Mouse (Mus musculus): ENCODE measurements around the gene Abca8b. TPM values are rescaled to one million over a fixed set of nuclear protein-coding genes. Genes with fewer than 3 reads are reported as not detected.

The Abca8b gene
- polyA plus RNA-seq, 1 experiment from 2014 or later: 1.7 TPM

DNA sequence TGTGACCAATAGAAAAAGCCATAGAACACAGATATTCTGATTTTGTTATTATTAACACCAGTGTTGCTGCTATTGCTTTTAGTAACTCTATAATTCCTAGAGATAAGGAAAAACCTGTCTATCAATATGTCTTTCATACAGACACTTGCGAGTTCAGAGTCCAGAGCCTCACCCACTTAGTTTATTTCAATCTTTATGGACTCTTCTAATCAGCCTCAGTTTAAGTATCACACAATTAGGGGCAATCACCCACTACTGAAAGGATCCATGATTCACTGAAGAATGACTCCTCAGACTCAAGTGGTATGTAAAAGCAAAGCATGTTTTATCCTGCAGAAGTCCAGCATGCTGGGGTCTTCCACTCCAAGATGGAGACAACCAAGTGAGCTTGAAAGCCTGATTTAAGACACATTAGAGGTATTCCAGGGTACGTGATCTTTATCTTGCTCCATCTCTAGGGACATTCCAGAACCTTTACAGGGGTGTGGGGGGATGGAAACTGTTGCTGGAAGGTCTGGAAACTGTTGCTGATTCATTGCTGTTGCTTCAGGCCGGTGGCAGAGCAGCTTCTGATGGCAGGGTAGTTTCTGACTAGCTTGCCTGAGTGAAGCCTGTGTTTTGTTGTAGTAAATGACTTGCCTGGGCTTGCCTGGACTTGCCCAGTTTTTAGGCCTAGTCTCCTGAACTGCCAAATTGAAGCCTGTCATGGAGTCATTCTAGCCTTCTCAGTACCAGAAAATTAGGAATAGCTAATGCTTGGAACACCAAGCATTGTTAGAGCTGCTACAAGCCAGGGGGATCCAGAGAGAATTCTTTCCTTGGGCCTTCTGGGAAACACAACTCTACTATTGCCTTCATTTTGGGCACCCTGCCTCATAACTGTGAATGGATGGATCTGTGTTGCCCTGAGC, 101.5 kb downstream of the Abca8b start:
- no peaks in the 10 kb centered on the region for H3K36me3 ChIP-seq
- H3K9ac ChIP-seq (replicated peaks): no peak overlapping the region
- H3K4me3 ChIP-seq (replicated peaks): no peak overlapping the region
- 81% methylated on average over 3 of the region's 3 CpGs for WGBS
- no peaks in the 10 kb centered on the region for H3K27me3 ChIP-seq
- peaks cover 11% of the 10 kb centered on the region for H3K4me1 ChIP-seq (replicated peaks)
- no peaks in the 10 kb centered on the region for H3K9me3 ChIP-seq
- H3K4me2 ChIP-seq: no peak overlapping the region
- H3K27ac ChIP-seq: no peak overlapping the region
- no peak for ATAC-seq (ENCODE audit: insufficient number of reproducible peaks, insufficient read depth, low FRiP score, low TSS enrichment, low read depth)

DNA sequence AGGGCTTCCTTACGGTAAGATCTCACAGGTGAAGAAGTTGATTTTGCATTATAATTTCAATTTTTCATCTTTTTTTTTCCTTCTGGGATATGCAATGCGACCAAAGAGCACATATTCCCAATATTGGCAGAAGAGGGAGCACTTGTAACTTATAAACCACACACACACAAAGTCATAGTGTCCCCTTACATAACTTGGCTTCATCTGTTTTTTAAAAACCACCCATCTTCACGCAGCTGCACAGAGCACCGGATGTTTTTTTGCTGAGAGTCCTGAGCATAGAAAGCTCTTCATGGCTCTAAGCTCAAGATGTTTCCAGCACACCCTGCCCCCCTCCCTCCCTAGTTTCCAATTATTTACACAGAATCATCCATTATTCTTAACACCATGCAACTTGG, 103.7 kb downstream of the Abca8b start:
- Histone ChIP-seq H3K36me3 (no peaks in the 10 kb centered on the region), H3K4me1 (replicated peaks) (peaks cover 11% of the 10 kb centered on the region), H3K9ac (replicated peaks) (no peak overlapping the region), H3K9me3 (no peaks in the 10 kb centered on the region), H3K27ac (no peak overlapping the region), H3K4me3 (replicated peaks) (no peak overlapping the region), H3K27me3 (no peaks in the 10 kb centered on the region), H3K4me2 (no peak overlapping the region)
- 69% methylated on average over 4 of the region's 4 CpGs for WGBS
- ATAC-seq (ENCODE audit: insufficient number of reproducible peaks, insufficient read depth, low FRiP score, low TSS enrichment, low read depth): no peak

DNA sequence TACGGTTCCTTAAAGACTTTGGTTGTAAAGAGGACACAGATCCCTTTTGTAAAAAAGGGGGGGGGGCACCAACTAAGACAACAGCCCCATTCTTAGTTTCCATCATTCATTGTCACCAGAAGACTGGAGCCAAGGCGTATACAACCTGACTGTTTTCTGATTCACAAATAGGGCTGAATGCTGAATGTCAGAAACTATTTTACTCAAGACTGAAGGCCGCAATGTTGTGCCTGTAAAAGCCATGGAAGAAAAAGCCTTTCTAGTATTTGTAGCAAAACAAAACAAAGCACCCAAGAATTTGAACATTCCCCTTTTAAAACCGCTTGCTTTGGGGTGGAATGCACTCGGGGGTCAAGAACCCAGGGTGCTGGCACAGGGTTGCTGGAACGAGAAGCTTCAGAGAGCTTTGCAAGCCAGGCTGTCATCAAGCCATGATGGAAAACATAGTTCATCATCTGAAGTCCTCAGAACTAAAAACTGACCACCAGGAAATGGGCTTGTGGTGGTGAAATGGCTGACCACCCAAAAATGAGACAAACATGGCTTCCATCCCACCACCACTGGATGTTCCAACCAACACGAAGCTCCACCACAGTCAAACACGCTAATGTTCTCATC, 104.2 kb downstream of the Abca8b start:
- Histone ChIP-seq H3K9ac (replicated peaks) (no peak overlapping the region), H3K4me2 (no peak overlapping the region), H3K4me3 (replicated peaks) (no peak overlapping the region), H3K27me3 (no peaks in the 10 kb centered on the region), H3K36me3 (no peaks in the 10 kb centered on the region), H3K27ac (no peak overlapping the region), H3K4me1 (replicated peaks) (peaks cover 11% of the 10 kb centered on the region), H3K9me3 (peaks cover 4% of the 10 kb centered on the region; the same call in 1 of the 2 replicates)
- 86% methylated on average over 8 of the region's 8 CpGs for WGBS
- ATAC-seq (ENCODE audit: insufficient number of reproducible peaks, insufficient read depth, low FRiP score, low TSS enrichment, low read depth): no peak

DNA sequence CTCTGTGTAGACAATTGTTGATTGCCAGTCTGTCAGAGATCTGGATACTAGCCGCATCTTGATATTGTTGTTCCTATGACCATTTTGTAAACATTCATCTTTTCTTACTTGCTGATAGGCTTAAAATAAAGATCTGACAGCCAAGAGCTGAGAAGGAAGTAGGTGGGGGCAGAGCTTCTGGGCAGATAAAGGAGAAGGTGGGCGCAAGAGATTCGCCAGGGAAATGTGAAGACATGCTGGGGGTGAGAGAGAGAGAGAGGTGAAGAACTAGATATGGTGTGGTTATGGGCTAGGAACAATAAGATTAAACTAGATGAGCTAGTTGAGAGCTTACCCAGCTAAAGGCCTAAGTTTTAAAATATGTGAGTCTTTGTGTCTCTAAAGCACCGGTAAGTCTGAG, 106.0 kb downstream of the Abca8b start:
- 91% methylated on average over 4 of the region's 4 CpGs for WGBS
- no peak for ATAC-seq (ENCODE audit: insufficient number of reproducible peaks, insufficient read depth, low FRiP score, low TSS enrichment, low read depth)

DNA sequence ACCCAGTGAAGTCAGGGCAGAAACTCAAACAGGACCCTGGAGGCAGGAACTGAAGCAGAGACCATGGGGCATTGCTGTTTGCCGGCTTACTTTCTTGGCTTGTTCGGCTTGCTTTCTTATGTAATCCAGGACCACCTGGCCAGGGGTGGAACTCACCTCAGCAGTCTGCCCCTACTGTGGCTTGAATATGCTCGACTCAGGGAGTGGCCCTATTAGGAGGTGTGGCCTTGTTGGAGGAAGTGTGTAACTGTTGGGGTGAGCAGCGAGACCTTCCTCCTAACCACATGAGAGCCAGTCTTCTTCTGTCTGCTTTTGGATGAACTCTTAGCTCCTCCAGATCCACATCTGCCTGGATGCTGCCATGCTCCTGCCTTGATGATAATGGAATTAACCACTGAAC, 108.9 kb downstream of the Abca8b start:
- Histone ChIP-seq H3K4me2 (no peak overlapping the region), H3K9me3 (peaks cover 4% of the 10 kb centered on the region; the same call in 1 of the 2 replicates), H3K27ac (no peak overlapping the region), H3K36me3 (no peaks in the 10 kb centered on the region), H3K27me3 (no peaks in the 10 kb centered on the region), H3K4me3 (replicated peaks) (no peak overlapping the region), H3K4me1 (replicated peaks) (no peaks in the 10 kb centered on the region), H3K9ac (replicated peaks) (no peak overlapping the region)
- no peak for ATAC-seq (ENCODE audit: insufficient number of reproducible peaks, insufficient read depth, low FRiP score, low TSS enrichment, low read depth)
- 93% methylated on average over 4 of the region's 4 CpGs for WGBS

More for the DNA sequence above, 106.0 kb downstream of the Abca8b start:
- Histone ChIP-seq H3K4me2 (no peak overlapping the region), H3K4me3 (replicated peaks) (no peak overlapping the region), H3K27me3 (no peaks in the 10 kb centered on the region), H3K4me1 (replicated peaks) (no peaks in the 10 kb centered on the region), H3K9ac (replicated peaks) (no peak overlapping the region), H3K9me3 (peaks cover 4% of the 10 kb centered on the region; the same call in 1 of the 2 replicates), H3K36me3 (no peaks in the 10 kb centered on the region), H3K27ac (no peak overlapping the region)

DNA sequence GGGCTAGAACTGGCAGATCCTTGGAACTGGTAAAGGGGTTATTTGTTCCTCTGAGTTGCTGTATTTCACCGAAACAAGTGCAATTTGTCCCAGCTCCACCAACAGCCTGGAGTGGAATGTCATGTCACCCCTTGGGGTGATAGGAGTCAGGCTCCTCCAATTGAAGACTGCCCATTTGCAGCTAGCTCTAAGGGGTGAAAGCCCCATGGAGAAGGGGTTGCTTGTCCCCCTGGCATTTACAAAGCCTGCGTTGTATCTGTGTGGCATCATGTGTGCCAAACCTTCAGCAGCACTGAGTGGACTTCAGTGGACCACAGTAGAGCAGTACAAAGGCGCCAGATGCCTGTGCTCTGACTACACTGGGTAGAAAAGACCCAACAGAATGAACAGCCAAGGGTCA, 110.1 kb downstream of the Abca8b start:
- Histone ChIP-seq H3K4me2 (no peak overlapping the region), H3K36me3 (no peaks in the 10 kb centered on the region), H3K27ac (no peak overlapping the region), H3K27me3 (no peaks in the 10 kb centered on the region), H3K4me3 (replicated peaks) (no peak overlapping the region), H3K4me1 (replicated peaks) (no peaks in the 10 kb centered on the region), H3K9me3 (peaks cover 4% of the 10 kb centered on the region; the same call in 1 of the 2 replicates), H3K9ac (replicated peaks) (no peak overlapping the region)
- no peak for ATAC-seq (ENCODE audit: insufficient number of reproducible peaks, insufficient read depth, low FRiP score, low TSS enrichment, low read depth)
- 88% methylated on average over 3 of the region's 3 CpGs for WGBS

DNA sequence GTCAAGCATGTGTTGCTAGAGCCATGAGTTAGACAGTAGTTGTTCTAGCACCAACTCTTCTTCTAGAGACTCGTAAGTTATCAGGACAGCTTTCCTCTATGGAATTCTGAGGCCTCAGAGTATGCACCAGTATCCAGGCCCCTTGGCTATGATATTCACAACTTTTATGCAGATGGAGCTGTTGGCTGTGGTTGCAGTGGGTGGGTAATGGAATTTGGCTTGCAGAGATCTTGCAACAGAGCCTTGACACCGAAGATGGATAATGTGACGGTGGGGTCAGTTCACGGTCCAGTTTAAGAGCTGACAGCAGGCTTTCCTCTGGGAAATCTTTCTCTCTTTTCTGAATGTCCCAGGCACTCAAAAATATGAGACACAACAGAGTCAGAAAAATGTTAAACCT, 110.8 kb downstream of the Abca8b start:
- H3K9me3 ChIP-seq: peaks cover 4% of the 10 kb centered on the region; the same call in 1 of the 2 replicates
- H3K36me3 ChIP-seq: no peaks in the 10 kb centered on the region
- WGBS: 74% methylated on average over 4 of the region's 4 CpGs
- no peak for ATAC-seq (ENCODE audit: insufficient number of reproducible peaks, insufficient read depth, low FRiP score, low TSS enrichment, low read depth)
- H3K4me2 ChIP-seq: no peak overlapping the region
- H3K4me3 ChIP-seq (replicated peaks): no peak overlapping the region
- no peaks in the 10 kb centered on the region for H3K27me3 ChIP-seq
- no peaks in the 10 kb centered on the region for H3K4me1 ChIP-seq (replicated peaks)
- no peak overlapping the region for H3K27ac ChIP-seq
- no peak overlapping the region for H3K9ac ChIP-seq (replicated peaks)

DNA sequence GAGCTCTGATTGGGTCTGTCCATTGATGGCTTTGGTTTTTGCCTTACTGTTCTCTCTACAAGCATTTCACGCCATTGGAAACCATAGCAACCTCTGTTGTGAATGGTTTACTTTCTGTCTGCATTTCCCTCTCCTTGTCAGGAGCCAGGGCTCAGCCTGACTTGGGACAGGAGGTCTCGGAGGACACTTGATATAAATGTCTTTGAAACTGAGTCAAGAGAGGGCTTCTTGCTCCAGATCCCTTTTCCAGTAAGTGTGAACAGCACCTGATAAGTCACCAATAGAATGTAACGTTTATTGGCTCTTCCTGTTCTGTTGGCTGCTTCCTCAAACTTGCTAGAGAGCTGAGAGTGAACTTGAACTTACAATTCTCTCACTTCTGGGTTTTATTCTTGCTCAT, 111.5 kb downstream of the Abca8b start:
- 65% methylated on average over 3 of the region's 3 CpGs for WGBS
- ATAC-seq (ENCODE audit: insufficient number of reproducible peaks, insufficient read depth, low FRiP score, low TSS enrichment, low read depth): no peak
- no peak overlapping the region for H3K4me2 ChIP-seq

More for the DNA sequence above, 111.5 kb downstream of the Abca8b start:
- no peaks in the 10 kb centered on the region for H3K4me1 ChIP-seq (replicated peaks)
- H3K27ac ChIP-seq: no peak overlapping the region
- no peak overlapping the region for H3K9ac ChIP-seq (replicated peaks)
- no peaks in the 10 kb centered on the region for H3K27me3 ChIP-seq
- H3K36me3 ChIP-seq: no peaks in the 10 kb centered on the region
- H3K9me3 ChIP-seq: peaks cover 4% of the 10 kb centered on the region; the same call in 1 of the 2 replicates
- no peak overlapping the region for H3K4me3 ChIP-seq (replicated peaks)

Other genes starting within 250 kb of the Abca8b start
- gene 1700012B07Rik, start 167.8 kb downstream of the Abca8b start, polyA plus RNA-seq (2016; fragmentation: Nextera tagmentation; extraction: Ambion mirVana): not detected in 2 replicates
- gene Abca8a, start 100.1 kb upstream of the Abca8b start, polyA plus RNA-seq (2016; fragmentation: Nextera tagmentation; extraction: Ambion mirVana): 0.13 and 0.31 TPM in 2 replicates
- 1.3 and 1.6 TPM in 2 replicates for gene Abca9, start 172.4 kb upstream of the Abca8b start, polyA plus RNA-seq (2016; fragmentation: Nextera tagmentation; extraction: Ambion mirVana)

Data from limb, embryonic 12.5 days (tissue).